Mouse (Mus musculus) cerebral cortex, adult 2 months (tissue): ENCODE measurements around the gene Pom121l2.

ENCODE experiments used
- whole genome bisulfite sequencing: fragments of 180-500 bp; shearing (Covaris S2); methylation state at CpG from one replicate; pipeline ENCODE4 v1.1.7; 2018; 5-methylcytosine and 5-hydroxymethylcytosine counted together

Pom121l2 gene

GRCm38 (mm10) chr13:22015479-22016450, 34.8 kb downstream of the Pom121l2 start:
- WGBS, result 16% methylated on average over 27 of the region's 27 CpGs

GRCm38 (mm10) chr13:22019934-22020835, 39.2 kb downstream of the Pom121l2 start:
- WGBS, result 5% methylated on average over 44 of the region's 44 CpGs

GRCm38 (mm10) chr13:22020901-22021339, 39.9 kb downstream of the Pom121l2 start:
- 4% methylated on average over 8 of the region's 8 CpGs for WGBS

DNA sequence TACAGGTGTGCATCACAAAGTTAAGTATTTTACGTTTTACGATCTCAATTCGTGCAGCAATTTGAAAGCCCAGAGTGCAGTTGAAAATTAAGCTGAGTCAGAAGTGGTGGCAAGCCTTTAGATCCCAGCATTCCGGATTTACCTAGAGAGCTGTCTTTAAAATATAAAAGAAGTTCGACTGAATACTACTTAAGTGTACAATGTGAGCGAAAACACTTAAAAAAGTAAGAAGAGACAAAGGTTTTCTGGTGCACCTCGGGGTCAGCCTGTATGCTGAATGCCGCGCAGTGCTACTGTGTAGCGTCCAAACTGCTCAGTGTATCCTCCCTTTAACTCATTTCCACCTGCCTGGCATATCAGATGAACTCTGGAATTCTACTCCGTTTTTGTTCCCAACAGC, 40.6 kb downstream of the Pom121l2 start:
- 3% methylated on average over 11 of the region's 11 CpGs for WGBS

GRCm38 (mm10) chr13:22022241-22022640, 41.2 kb downstream of the Pom121l2 start:
- 2% methylated on average over 9 of the region's 9 CpGs for WGBS

DNA sequence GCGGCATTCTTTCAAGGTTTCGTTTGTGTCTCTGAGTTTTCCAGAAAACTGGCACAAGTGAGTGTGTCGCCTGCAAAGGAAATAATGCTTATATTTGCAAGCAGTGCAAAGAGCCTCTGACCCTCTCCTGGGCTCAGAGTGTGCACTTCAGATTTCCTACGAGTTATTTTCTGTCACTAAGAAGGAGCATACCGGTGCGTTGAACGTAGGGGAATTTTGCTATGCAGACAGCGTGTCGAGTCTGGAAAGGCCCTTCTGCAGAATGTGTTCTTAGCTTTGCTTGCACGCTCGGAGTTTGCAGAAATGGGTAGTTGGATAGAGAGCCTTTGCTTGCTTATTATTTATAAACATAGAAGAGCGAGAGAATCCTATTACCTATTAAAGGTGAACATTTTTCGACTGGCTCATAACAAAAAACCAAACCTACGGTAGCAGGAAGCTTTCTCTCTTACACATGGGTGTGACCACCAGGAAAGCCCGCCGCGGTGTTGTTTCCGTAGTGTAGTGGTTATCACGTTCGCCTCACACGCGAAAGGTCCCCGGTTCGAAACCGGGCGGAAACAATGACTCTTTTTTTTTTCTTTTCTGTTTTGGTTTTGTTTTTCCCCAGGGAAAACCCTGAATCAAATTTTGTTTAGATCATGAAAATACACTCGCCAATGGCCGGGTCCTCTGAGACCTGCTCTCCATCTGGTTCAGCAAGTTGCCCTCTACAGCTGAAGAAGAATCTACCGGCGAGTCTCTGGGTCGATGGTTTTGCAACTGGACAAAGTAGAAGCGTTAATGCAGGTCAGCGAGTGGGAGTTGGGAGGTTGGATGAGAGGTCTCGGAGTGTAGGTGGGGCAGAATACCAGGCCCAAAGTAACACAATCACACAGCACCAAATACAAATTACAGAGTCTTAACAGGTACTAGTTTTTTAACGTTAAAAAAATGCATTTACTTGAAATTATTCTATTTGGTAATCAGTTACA, 45.4 kb downstream of the Pom121l2 start:
- 4% methylated on average over 35 of the region's 35 CpGs for WGBS

GRCm38 (mm10) chr13:22028673-22029460, 47.9 kb downstream of the Pom121l2 start:
- WGBS, result under 1% methylated on average over 40 of the region's 40 CpGs

DNA sequence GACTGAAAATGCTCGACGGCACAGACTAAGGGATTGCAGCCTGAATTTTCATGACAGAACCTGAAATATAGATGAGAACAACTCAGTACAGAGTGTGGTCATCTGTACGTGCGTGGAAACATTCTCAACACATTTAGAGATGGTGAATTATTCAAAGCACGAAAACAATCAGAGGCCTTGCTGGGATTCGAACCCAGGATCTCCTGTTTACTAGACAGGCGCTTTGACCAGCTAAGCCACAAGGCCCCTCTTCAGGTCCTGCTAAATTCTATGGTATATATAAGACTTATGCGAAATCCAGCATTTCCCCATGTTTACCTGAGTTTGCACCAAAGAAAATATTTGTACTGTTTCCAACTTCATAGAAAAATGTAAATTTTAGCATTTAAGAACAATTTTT, 48.9 kb downstream of the Pom121l2 start:
- 31% methylated on average over 8 of the region's 8 CpGs for WGBS

DNA sequence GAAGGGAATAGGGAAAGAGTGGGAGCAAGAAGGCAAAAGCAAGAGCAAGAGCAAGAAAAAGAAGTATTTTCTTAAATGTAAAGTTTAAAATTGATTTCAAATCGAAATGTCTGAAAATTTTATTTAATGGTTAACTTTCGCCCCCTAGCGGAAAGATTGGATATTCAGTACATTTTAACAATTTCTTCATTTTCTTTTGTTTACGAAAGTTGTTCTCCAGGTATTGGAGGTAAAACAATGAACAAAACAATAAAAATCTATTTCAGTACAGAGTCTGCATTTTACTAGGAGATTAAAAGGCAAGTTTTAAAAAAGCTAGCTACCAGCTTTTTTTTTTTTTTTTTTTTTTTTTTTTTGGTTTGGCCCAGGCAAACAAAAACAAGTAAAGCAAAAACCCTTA, 49.5 kb downstream of the Pom121l2 start:
- 4% methylated on average over 4 of the region's 4 CpGs for WGBS

- WGBS, result 55% methylated on average over 5 of the region's 5 CpGs
These were observed 52.9 kb downstream of the Pom121l2 start for GRCm38 (mm10) chr13:22033741-22034442.

DNA sequence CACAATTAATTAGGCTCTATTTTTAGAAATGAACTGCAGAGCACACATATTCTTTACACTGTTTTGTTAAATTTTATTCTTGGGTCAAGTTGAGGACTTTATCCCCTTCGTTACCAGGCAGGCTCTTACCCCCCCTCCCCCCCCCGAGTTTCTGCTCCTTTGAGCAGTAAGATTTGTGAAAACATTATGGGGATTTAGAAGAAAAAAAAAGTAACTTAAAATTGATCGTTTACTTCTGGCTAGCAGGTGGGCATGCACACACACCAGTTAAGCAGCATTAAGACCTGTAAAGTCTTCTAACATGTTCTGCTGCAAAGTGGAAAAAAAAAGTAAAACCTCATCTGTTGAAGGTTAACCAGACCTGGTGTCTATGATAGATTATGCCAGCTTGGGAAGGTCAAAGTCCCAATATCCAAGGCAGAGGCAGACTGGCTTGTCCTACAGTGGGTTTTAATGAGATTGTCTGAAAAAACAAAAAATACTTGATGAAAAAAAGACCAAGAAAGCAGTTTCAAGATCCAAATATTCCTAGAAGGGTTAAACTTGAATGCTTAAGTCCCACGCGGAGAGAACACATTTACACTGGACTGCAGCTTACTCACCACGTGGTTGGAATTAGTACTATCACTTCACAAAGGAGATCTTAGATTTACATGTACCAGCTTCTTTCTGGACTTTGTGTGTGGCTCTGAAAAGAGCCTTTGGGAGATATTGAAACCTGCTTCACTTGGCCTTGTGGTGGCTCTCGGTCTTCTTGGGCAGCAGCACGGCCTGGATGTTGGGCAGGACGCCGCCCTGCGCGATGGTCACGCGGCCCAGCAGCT, 53.7 kb downstream of the Pom121l2 start:
- 2% methylated on average over 14 of the region's 14 CpGs for WGBS

DNA sequence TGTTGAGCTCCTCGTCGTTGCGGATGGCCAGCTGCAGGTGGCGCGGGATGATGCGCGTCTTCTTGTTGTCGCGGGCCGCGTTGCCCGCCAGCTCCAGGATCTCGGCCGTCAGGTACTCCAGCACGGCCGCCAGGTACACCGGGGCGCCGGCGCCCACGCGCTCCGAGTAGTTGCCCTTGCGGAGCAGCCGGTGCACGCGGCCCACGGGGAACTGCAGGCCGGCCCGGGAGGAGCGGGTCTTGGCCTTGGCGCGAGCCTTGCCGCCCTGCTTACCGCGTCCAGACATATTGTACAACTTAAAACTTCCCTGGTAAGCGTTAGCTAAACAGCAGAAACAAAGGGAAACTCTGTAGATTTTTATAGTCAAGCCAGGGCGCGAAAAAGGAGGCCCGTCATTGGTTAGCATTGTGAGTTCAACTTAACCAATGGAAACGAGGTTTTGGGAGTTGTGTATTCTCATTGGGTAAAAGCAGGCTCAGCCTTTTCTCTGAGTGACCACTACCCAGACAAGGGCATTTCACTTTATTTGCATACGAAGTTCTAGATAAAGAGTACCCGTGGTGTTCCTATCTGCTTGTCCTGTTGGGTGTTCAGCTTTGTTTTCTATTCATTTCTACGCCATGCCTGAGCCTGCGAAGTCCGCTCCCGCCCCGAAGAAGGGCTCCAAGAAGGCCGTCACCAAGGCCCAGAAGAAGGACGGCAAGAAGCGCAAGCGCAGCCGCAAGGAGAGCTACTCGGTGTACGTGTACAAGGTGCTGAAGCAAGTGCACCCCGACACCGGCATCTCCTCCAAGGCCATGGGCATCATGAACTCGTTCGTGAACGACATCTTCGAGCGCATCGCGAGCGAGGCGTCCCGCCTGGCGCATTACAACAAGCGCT, 54.5 kb downstream of the Pom121l2 start, which contains the start of the genes Hist1h2ah and Hist1h2bk:
Gene Hist1h2ah (minus strand): TSS at position 302 of the 882 bp plus-strand sequence.
Gene Hist1h2bk (plus strand): TSS at position 604 of the 882 bp plus-strand sequence.
- WGBS, result 0% methylated on average over 30 of the region's 69 CpGs

- WGBS, result 4% methylated on average over 23 of the region's 23 CpGs
These were observed 55.4 kb downstream of the Pom121l2 start for GRCm38 (mm10) chr13:22036149-22036956.

DNA sequence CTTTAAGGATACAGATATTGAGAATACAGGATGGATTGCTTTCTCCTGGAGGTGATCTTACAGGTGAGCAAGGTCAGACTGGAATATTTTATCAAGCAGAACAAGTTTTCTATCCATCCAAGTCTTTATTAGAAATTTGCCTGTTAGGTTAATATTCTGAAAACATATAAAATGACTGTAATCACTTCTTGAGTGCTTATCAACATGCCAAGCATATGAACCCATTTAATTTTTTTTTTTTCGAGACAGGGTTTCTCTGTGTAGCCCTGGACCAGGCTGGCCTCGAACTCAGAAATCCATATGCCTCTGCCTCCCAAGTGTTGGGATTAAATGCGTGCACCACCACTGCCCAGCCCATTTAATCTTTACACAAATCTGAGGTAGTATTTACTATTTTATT, 56.0 kb downstream of the Pom121l2 start:
- WGBS, result 61% methylated on average over 3 of the region's 3 CpGs

GRCm38 (mm10) chr13:22037415-22037814, 56.4 kb downstream of the Pom121l2 start:
- WGBS, result 88% methylated on average over 2 of the region's 2 CpGs
